Mouse (Mus musculus): ENCODE measurements around the gene Mical2. TPM values are rescaled to one million over a fixed set of nuclear protein-coding genes. Genes with fewer than 3 reads are reported as not detected.

The Mical2 gene
- total and polyA plus RNA-seq, 2 experiments from 2014 or later, result 18.3 to 28.6 TPM

DNA sequence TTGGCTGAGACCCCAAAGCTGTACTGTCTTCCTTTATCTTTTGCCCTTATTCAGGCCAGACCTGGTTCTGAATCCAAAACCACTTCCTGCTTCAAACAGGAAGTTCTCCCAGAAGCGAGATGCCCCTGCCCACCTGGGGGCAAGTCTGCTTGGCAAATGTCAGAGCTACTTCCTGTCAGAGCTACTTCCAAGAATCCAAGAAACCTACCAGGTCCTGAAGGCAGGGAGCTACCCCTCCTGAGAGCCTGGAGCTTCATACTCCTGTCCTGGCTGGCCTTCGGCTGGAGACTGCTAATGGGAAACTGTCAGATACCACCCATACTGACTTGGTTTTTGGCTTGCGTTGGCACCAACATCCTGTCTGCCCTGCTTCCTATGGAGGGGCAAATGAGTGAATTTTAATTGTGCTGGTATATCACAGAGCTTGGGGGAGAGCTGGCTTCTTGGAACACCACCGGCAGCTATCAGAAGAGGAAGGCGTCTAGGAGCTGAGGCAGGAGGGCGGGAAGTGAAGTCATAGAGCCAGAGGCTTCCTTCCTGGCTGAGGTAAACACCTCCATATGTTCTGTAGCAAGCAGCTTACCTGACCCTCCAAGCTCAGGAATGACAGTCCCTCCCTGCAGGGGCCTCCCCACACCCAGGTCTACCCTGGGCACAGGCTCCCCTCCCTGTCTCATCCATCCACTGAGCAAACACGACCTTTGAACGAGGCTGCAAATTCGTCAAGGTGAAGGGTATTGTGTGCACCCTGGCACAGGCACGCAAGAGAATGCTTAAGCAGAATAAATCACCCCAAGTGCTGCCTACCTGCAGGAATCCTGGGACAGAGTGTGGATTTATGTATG is 17.1 kb upstream of the Mical2 start:
- 75% methylated on average over 10 of the region's 10 CpGs for WGBS
- DNase-seq (no peak), ATAC-seq (no peak)
- Histone ChIP-seq H3K9ac (no peak overlapping the region), H3K9me3 (ENCODE audit: low read length) (no peaks in the 10 kb centered on the region), H3K36me3 (ENCODE audit: insufficient read depth) (no peaks in the 10 kb centered on the region), H3K4me1 (ENCODE audit: insufficient read depth) (peaks cover under 1% of the 10 kb centered on the region; the same call in 1 of the 2 replicates), H3K4me3 (ENCODE audit: low read depth, low read length) (no peak overlapping the region), H3K27ac (ENCODE audit: low read depth, low read length) (no peak overlapping the region), H3K4me2 (ENCODE audit: low read depth) (no peak overlapping the region), H3K27me3 (ENCODE audit: insufficient read depth, low read length) (no peaks in the 10 kb centered on the region)
- no peak for TF ChIP-seq CTCF (IDR thresholded peaks at IDR 0.05; ENCODE audit: low read depth)

DNA sequence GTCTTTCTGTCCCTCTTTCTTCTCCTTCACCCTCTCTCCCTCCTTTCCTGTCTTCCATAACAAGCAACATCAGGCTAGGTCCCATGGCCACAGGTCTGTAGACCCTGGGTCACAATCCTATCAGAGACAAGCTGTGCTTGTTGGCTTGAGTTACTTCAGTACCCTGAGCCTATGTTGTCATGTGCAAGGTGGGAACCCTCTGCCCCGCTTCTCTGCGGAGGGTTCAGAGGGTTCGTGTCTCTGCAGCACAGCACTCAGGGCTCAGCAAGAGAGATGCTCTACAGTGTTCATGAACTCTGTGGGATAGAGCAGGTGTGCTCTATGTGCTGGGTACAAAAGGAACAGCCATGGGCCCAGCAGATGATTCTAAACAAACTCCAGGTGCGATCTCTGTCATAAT is 16.0 kb upstream of the Mical2 start:
- 85% methylated on average over 4 of the region's 4 CpGs for WGBS
- no peak overlapping the region for H3K4me3 ChIP-seq (ENCODE audit: low read depth, low read length)
- H3K9ac ChIP-seq, result no peak overlapping the region
- no peak overlapping the region for H3K27ac ChIP-seq (ENCODE audit: low read depth, low read length)
- no peak for TF ChIP-seq CTCF (IDR thresholded peaks at IDR 0.05; ENCODE audit: low read depth)
- H3K4me2 ChIP-seq (ENCODE audit: low read depth), result no peak overlapping the region
- no peaks in the 10 kb centered on the region for H3K36me3 ChIP-seq (ENCODE audit: insufficient read depth)
- DNase-seq (no peak), ATAC-seq (no peak)
- no peaks in the 10 kb centered on the region for H3K9me3 ChIP-seq (ENCODE audit: low read length)
- no peaks in the 10 kb centered on the region for H3K27me3 ChIP-seq (ENCODE audit: insufficient read depth, low read length)
- peaks cover 5% of the 10 kb centered on the region; the same call in 1 of the 2 replicates for H3K4me1 ChIP-seq (ENCODE audit: insufficient read depth)

DNA sequence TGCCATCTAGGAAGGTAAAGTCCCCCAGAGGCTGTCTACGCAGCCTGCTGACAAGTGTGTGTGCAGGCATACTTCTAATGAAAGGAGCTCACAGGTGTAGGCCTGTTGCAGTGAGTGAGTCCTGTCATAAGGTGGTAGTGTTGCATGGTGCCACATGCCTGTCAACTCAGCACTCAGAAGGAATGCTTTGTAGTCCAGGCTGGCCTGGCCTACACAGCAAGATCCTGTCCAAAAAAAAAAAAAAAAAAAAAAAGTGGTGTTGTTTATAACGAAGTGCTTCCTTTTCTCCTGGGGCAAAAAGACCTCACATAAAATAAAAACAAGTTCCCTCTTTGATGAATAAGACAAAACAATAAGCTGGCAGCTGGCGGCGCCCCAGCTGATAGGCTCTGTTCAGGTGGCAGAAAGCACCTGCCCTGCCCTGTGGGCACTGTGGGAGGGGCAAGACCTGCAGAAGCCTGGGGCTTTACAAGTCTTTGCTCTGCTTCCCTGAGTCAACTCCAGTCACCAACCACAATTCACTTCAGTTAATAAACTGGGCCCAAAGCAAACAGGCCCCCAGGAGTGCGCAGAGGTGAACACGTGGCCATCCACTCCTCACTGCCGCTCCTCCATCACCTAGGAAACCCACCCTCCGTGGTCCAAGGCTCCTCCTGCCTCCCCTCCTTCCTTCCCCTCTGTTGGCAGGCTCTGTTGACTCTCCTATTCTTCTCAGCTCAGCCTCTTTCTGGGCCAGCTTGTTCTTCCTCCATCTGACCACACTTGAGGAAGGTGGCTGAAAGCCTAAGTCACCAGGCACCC is 12.5 kb upstream of the Mical2 start:
- Histone ChIP-seq H3K4me2 (ENCODE audit: low read depth) (no peak overlapping the region), H3K27ac (ENCODE audit: low read depth, low read length) (no peak overlapping the region), H3K27me3 (ENCODE audit: insufficient read depth, low read length) (no peaks in the 10 kb centered on the region), H3K4me1 (ENCODE audit: insufficient read depth) (peaks cover 5% of the 10 kb centered on the region; the same call in 1 of the 2 replicates), H3K4me3 (ENCODE audit: low read depth, low read length) (no peak overlapping the region), H3K9ac (no peak overlapping the region), H3K36me3 (ENCODE audit: insufficient read depth) (no peaks in the 10 kb centered on the region), H3K9me3 (ENCODE audit: low read length) (no peaks in the 10 kb centered on the region)
- DNase-seq (peak; percentile 36), ATAC-seq (peak; percentile 84)
- 39% methylated on average over 8 of the region's 8 CpGs for WGBS
- peak; percentile 67 for TF ChIP-seq CTCF (IDR thresholded peaks at IDR 0.05; ENCODE audit: low read depth)

DNA sequence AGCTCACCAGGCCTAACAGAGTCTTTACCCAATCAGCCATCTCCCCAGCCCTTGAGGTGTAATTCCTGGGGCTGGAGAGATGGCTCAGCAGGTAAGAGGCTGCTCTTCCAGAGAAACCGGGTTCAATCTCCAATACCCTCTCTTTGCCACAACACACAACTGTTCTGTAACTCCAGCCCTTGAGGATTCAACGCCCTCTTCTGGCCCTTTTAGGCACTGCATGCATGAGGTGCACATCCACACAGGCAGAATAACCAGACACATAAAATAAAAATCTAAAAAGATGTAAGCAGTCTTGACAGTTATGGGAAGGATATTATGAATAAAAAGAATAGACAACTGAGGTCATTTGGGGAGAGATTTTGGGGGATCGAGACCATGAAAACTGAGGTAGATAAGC is 9.8 kb upstream of the Mical2 start:
- no peak overlapping the region for H3K27ac ChIP-seq (ENCODE audit: low read depth, low read length)
- DNase-seq (no peak), ATAC-seq (no peak)
- no peak overlapping the region for H3K9ac ChIP-seq
- no peaks in the 10 kb centered on the region for H3K36me3 ChIP-seq (ENCODE audit: insufficient read depth)
- no peaks in the 10 kb centered on the region for H3K9me3 ChIP-seq (ENCODE audit: low read length)
- peak; percentile 31; the same call in 1 of the 2 replicates for TF ChIP-seq CTCF (IDR thresholded peaks at IDR 0.05; ENCODE audit: low read depth)
- no peak overlapping the region for H3K4me3 ChIP-seq (ENCODE audit: low read depth, low read length)
- peaks cover 5% of the 10 kb centered on the region; the same call in 1 of the 2 replicates for H3K4me1 ChIP-seq (ENCODE audit: insufficient read depth)
- no peaks in the 10 kb centered on the region for H3K27me3 ChIP-seq (ENCODE audit: insufficient read depth, low read length)
- 86% methylated on average over 3 of the region's 3 CpGs for WGBS
- no peak overlapping the region for H3K4me2 ChIP-seq (ENCODE audit: low read depth)

DNA sequence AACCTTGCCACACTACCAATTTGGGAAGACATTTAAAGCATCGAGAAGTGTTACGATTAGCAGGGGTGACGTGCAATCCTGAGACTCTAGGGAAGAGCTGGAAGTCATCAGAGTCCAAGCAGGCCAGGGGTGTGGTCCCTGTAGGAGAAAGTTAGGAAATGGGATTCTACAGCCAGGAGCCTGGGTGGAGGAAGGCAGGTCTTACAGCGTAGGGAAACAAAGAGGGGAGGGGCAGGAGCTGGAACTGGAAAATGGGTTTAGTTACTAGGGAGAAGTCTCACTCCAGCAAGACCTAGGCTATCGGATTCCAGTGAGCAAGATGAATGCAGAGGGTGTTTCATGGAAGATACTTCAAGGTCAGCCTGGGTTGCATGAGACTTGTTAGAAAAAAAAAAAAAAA is 8.9 kb upstream of the Mical2 start:
- DNase-seq, result no peak
- H3K36me3 ChIP-seq (ENCODE audit: insufficient read depth), result no peaks in the 10 kb centered on the region
- no peak for ATAC-seq
- WGBS, result 72% methylated on average over 5 of the region's 5 CpGs
- no peaks in the 10 kb centered on the region for H3K27me3 ChIP-seq (ENCODE audit: insufficient read depth, low read length)
- no peaks in the 10 kb centered on the region for H3K9me3 ChIP-seq (ENCODE audit: low read length)
- H3K4me1 ChIP-seq (ENCODE audit: insufficient read depth), result peaks cover 5% of the 10 kb centered on the region; the same call in 1 of the 2 replicates
- no peak overlapping the region for H3K4me3 ChIP-seq (ENCODE audit: low read depth, low read length)
- H3K9ac ChIP-seq, result no peak overlapping the region
- H3K27ac ChIP-seq (ENCODE audit: low read depth, low read length), result no peak overlapping the region
- H3K4me2 ChIP-seq (ENCODE audit: low read depth), result no peak overlapping the region
- no peak for TF ChIP-seq CTCF (IDR thresholded peaks at IDR 0.05; ENCODE audit: low read depth)

DNA sequence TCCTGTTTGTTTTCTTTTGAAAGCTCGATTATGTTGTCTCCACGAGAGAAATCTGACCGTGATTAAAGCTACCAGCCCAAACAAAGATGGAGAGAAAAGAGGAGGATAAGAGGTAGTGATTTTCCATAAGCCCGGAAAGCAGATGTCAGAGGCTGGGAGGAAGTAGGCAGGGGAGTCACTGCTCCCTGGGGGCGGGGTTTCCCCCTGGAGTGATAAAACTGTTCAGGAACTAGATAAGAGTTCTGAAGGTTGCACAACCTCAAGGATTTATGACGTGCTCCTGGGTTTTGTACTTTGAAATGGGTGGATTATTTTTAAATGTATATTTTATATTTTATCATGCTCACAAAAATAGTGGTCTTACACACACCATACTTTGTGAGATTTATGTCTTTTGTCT is 8.4 kb upstream of the Mical2 start:
- ATAC-seq, result no peak
- peaks cover 5% of the 10 kb centered on the region; the same call in 1 of the 2 replicates for H3K4me1 ChIP-seq (ENCODE audit: insufficient read depth)

More for the DNA sequence above, 8.4 kb upstream of the Mical2 start:
- no peak for DNase-seq
- Histone ChIP-seq H3K9me3 (ENCODE audit: low read length) (no peaks in the 10 kb centered on the region), H3K27me3 (ENCODE audit: insufficient read depth, low read length) (no peaks in the 10 kb centered on the region), H3K4me3 (ENCODE audit: low read depth, low read length) (no peak overlapping the region), H3K9ac (no peak overlapping the region), H3K4me2 (ENCODE audit: low read depth) (no peak overlapping the region), H3K27ac (ENCODE audit: low read depth, low read length) (no peak overlapping the region), H3K36me3 (ENCODE audit: insufficient read depth) (no peaks in the 10 kb centered on the region)
- 57% methylated on average over 6 of the region's 6 CpGs for WGBS
- no peak for TF ChIP-seq CTCF (IDR thresholded peaks at IDR 0.05; ENCODE audit: low read depth)
